Mouse (Mus musculus) left cerebral cortex, adult 18-20 months (tissue): ENCODE results near the gene Htra2. TPM values are rescaled to one million over a fixed set of nuclear protein-coding genes. Genes with fewer than 3 reads are reported as not detected.

Source experiments
- DNase-seq, 2 experiments: peaks; one replicate each; pipeline ENCODE4 v3.0.0; 2021 to 2022; ENCODE audit warnings: low spot score in 2 of 2, mixed read lengths in 1 of 2
- total RNA-seq, 2 experiments: library from RNA; stranded (reverse); gene quantifications; 2 replicates each; pipeline ENCODE4 v1.2.3; 2021

Gene Htra2
- total RNA-seq, 2 experiments from 2014 or later = 37.7 to 46.2 TPM

DNA sequence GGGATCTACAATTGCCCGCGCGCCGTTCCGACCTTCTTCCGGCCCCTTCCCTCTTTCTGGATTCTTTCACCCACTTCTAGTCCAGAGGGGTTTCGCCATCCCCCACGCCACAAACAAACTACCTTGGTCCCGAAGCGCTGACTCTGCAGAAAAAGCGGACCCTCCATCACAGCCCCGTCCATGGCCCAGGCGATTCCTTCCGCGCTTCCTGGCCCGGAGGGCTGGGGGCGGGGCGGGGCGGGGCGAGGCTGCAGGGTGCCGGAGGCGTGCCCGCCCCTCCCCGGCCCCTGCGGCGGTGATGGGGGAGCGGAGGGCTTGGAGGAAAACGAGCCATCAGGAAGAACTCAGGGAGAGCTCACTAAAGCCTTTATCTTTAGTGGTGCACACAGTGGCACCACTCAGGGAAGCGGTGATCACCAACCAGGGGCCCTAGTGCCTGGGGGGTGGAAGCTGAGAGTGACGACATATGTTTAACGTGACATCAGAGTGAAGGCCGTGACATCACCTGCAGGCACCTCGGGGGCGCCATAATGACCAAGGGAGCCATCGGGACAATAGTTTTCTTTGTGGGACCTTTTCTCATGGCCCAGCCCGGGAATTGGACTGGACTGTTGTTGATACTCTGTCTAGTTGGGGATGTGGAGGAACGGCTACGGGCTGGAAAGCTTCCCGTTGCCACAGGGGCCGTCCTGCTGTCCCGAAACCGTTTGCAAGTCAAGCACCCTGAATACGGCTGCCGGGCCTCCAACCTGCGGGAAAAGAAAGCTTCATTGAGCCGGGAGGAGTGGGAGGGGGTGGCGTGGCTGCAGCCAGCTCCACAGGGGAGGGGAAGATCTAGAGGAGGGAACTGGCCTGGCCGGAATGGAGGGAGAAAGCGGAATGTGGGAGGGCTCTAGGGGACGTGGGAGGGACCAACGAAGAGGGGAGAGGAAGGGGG, 21.6 kb downstream of the Htra2 start, which contains the start of the genes Dok1 and Loxl3:
Gene Dok1 (minus strand): TSS at position 223 of the 937 bp plus-strand sequence.
Gene Loxl3 (plus strand): TSS at position 925 of the 937 bp plus-strand sequence.
- no peak for DNase-seq

DNA sequence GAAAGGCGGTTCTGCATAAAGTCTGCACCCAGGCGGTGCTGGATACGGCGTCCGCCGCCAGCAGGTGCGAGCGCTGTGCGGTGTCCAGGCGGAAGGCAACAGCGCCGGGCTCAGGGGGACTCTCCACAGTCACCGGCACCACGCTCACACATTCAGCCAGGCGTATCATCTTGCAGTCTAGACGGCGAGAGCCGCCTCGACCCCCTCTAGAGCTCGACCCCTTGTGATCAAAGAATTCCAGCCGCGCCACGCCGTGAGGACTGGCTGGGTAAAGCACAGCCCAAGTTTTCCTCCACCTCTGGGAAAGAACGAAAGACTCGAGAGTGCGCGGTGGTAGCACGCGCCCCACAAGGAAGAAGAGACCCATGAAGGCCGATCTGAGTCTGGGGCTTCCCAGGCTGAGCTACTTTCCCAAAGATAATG, 22.3 kb downstream of the Htra2 start:
- DNase-seq = peak in 1 of 2 experiments; percentile 18

DNA sequence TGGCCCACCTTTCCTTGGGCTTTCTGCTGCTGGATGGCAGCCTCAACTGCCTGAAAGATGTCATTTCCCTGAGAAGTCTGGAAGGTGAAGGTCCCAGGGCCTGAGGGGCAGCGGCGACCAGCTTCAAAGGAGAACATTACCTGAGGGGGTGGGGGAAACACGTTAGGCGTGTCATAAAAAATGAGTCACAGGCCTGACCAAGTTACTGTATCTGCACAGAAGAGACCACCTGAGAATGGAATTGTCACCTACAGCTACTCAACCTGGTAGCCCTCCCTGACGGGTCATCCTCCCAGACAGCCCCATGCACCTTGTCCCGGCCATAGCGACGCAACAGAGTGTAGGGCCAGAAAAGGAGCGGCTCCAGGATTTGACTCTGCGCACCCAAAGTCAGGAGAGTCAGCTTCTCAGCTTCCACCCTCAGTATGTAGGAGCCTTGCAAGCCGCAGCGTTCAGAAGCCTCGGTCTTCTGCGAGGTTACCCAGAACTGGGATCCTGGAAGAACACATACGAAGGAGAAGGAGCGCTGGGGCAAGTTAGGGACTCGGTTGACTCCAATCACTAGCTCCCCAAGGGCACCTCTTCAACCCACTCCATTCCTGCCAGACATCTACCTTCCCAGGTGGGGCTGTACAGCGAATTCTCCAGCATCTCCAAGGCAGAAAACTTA, 23.0 kb downstream of the Htra2 start:
- DNase-seq = no peak

DNA sequence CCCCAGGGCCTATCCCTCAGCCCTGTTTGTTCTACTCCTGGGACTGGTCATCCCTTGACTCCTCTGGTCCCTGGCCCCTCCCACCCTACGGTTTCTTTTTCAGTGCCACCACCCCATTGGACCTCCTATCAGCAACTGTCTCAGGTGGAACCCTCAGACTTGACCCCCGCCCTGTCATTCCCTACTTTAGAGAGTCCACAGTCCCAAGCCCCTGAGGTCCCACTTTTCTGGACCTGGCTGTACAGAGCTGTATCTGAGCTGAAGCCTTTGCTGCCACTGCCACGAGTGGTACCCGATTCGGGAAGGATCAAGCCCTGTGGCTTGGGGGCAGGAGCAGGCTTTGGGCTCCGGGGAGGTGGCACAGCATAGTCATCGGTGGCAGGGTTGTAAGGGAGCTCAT, 24.0 kb downstream of the Htra2 start:
- DNase-seq = no peak

DNA sequence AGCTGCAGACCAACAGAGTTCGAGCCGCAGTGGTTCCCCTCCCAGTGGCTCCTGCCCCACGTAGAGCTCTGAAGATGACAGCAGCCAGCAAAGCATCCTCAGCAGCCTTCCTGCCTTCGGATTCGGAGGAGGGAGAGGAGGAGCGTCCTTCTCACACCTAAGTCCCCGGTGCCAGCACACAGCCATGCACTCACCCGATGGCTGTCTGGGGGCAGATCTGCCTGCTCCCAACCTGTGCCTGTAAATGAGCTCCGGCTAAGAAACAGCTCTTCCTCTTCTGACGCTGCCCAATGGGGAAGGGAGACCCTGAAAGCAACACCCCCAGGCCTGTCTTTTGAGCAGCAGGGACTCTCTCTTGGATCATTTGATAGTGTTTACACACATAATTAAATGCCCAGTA, 25.3 kb downstream of the Htra2 start:
- DNase-seq = no peak

DNA sequence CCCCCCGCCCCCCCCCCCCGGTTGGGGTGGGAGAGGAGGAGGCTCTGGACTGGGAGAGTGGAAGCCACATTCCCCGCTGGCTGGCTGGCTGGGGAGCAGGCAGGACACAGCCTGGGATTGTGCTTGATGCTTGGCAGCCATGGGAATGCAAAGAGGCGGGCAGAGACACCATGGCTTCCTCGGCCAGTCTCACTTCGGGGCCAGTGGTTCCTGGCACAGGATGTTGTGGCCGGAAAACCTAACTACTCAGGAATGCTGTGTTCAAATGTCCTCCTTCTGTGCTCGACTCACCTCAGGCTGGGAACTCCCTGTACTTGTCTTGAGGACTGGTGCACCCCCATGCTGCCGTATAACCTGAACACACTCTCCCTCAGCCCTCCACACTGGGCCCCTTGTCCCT, 27.4 kb downstream of the Htra2 start:
- no peak for DNase-seq

DNA sequence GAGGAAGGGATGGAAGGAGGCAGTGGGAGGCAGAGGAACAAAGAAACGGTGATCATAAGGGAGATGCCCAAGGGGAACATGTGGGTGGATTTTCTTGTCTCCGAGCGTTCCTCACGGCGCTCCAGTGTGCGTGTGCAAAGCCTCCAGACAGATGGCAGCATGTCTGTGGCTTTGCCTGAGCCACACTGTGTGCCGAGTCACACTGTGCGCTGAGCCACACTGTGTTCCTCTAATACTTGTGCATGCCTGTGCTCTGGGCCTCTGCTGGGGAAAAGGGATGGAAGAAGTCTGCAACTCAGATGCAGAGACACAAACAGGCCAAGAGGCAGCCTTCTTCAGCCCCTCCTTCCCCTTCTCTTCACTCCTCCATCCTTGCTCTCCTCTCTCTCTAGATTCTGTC, 27.8 kb downstream of the Htra2 start:
- no peak for DNase-seq

DNA sequence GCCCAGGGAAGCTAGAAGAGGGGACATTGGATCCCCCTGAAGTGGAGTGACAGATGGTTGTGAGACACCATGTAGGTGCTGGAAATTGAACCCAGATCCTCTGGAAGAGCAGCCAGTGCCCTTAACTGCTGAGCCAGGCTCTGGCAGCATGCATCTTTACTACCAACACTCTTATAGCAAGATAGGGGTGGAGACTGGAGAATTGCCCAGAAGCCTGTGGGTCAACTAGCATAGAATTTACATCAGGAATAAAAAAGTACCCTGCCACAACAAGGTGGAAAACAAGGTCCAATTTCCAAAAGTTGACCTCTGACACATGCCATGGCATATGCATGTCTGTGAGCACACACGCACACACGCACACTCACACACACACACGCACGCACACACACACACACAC, 29.9 kb downstream of the Htra2 start:
- no peak for DNase-seq

DNA sequence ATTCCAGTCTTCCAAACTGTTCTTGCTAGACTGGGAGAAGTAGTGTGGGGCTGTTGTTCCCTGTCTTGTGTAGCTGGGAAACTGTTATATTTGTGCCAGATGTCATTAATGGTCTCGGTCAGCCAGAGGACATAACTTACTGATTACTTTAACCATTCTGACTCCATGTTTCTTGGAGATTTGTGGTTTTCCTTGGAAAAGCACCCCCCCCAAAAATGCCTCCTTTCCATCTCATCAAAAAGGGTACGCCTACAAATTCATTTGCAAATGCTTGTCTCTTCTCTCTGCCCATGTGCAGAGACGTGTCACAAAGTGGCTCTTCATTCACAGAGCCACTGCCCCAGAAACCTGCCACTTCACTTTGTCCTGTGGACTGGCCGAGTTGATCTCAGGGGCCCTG, 30.7 kb downstream of the Htra2 start:
- no peak for DNase-seq

DNA sequence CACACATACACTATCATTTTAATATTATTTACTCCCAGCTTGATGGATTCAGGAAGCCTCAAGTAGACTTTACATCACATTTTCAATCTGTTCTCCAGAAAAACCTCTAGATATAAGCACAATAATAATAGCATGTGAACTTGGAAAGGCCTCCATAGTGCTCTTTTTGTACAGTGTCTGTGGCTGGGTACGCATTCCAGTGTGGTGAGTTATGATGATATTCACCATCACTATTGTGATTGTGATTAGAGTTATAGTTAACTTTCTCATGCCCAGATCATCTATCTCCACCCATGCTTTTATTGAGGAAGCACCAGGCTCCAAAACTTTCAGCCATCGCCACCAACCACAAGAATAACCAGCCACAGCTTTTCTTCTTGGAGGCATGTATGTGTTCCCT, 31.3 kb downstream of the Htra2 start:
- no peak for DNase-seq

DNA sequence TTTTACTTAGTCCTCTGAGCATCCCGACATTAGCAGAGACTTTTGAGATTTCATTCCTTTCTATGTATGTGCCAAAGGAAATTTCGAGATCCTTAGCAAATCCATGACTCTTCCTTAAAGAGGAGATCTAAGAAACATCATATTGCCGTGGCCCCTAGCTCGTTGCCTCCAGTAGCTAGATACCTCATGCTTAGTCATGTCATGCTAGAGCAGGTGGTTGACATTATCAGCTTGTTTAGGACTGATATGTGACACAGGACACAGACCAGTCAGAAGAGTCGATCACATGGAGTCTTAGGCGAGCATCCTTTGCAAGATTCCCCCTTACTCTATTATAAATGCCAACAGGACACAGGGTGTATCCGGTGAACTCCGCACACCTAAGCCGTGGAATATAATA, 32.1 kb downstream of the Htra2 start:
- no peak for DNase-seq

DNA sequence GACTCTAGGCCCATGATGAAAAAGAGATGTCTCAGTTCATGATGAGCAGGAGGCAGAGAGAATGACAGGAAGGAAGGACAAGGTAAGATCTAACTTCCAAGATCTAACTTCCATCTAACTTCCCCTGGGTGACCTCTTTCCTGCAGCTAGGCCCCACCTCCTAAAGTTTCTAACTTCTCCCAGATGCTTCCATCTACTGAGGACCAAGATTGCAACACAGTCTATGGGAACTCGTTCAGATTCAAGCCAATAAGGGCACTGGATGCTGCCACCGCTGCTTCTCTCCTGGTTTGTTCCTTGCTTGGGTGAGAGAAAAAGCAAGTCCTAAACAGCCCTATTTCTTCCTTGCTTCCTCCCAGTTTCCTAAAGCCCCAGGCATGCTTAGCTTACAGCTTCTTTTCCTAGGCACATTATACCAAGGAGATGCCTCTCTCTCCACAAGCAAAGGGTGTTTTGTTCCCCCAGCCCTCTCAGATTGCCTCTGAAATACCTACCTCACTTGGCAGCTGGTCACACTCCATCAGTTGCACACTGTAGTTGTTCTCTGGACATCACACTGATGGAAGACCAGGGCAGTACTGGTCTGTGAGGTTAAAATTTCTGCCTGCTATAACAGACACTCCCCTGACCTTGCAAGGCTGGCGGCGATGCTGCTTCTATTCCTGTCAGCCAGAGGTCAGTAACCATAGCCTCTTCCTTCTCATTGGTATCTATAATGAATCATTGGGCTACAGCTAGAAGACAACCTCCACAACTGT, 34.1 kb downstream of the Htra2 start:
- no peak for DNase-seq

DNA sequence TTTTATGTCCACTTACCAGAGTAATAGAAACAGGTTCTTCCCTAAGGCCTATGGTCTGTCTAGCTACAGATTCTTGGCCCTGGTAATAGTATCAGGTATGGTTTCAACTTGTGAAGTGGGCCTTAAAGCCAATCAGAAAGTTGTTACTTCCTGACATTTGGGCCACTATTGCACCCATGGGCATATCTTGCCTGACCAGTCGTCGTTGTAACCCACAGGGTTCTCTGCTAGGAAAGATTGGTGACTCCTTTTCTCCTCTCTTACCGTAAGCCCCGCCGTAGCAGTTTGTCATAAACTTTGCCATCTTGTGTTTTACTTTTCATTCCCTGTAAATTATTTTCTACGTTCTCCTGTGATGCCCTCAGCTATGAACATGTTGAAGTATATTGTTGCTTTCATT, 35.0 kb downstream of the Htra2 start:
- no peak for DNase-seq

DNA sequence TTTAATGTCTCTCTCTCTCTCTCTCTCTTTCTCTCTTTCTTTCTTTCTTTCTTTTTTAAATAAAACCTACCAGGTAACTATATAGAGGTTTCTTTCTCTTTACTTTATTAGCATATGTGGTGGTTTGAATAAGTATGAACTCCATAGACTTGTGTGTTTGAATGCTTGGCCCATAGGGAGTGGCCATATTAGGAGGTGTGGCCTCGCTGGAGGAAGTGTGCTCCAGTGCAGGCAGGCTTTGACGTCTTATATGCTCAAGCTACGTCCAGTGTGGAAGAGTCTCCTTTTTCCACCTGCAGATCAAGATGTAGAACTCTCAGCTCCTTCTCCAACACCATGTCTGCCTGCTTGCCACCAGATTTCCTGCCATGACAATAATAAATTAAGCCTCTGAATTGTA, 36.0 kb downstream of the Htra2 start:
- no peak for DNase-seq

DNA sequence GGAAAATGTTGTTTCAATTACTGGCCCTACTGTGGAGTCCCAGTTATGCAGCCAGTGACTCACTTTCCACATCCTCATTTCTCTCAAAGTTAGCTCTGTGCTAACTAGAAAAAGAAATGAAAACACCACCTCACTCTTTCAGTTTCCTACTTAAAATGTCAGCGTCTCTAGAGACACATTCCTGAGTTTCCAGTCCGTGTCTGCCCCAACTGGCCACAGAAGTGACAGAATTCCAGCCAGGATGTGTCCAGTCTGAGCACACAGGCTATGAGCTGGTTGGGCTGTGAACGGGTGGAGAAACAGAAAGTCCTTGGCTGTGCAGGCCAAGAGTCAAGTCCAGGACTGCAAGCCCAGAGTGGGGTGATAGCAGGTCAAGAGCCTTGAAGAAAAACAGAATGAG, 37.9 kb downstream of the Htra2 start:
- no peak for DNase-seq

DNA sequence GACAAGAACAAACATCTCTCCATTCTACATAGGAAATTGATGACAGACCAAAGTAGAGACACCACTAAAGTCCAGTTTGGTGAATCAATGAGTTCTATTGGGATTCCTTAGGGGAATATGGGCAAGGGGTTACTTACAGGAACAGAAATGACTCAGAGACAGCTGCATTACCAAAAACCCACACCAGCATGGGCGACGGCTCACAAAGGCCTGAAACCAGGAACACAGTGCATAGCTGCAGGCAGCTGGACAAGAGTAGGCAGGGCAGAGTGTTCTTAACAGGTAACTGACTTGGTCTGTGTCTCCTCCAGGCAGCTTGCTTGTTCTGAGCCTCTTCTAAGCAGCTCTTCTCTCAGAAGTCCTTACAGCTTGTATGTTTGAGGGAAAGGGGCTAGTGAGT, 39.3 kb downstream of the Htra2 start:
- no peak for DNase-seq

DNA sequence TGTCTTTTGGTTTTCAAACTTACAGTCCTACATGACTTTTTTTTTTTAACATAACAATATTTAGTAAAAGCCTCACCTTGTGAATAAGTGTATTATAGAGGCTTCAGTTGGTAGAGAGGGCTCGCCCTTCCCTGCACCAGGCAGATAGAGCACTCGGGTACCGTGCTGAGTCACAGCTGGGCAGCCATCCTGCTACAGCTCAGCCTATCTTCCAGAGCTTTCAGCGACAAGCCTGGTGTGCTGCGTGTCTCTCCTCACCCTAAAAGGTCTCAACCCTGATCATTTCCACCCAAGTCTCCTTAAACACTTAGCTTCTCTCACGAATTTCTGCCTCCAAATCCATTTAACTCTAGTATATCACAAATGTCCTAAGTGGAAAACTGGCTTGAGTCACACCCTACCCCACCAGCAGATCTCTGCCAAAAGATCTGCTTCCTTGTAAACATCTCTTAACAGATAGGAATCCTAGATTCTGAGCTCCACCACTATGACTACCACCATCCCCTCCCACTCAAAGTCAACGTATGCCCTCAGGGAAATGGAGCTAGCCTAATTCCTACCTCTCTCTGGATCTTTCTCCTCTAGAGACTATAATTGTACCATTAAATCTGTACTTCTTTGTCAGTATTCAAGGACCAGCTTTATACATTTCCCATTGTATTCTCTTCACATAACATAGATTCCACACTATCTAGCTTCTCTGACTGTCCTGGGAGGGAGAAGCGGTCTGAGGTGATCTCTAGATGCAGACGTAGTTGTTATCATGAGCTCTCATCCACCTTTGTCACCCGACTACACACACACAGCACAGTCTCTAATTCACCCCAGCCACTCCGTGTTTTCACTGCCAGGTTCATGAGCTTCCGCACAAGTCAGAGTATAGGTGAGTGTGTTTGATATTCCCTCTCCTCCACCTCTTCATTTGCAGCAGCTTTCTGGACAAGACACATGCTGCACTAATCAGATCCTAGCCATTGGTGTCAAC, 40.3 kb downstream of the Htra2 start:
- DNase-seq = no peak

DNA sequence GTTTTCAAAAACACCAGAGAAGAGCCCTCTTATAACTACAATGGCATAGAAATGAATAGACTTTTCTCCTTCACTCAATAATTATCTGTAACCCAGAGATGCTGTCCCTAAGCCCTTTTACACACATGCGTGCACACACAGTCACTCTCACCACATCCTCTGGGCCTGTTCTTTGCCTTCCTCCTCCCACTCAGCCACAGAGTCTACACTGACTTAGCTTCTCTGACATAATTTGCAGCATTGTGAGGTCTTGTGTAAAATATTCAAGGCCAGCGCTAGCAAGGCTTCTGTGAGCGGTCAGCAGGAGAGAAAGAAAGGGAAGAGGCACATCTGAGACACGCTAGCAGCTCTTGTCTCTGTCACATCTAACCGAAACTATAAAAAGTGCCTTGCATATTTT, 41.6 kb downstream of the Htra2 start:
- no peak for DNase-seq

DNA sequence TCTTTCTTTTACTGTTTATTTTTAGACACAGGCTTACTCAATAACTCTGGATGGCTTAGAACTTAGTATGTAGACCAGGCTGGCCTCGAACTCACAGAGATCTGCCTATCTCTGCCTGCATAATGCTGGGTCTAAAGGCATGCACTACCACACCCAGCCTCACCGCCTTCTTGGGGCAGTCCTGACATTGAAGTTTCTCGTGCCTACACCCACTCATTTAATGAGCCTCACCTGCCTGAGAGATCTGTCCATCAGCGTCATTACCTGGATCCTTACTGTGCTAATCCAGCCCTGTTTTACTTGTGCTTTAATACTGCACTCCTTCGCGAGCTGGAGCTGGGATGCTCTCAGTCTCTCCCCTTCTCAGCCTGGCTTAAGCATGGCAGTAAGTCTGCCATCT, 43.3 kb downstream of the Htra2 start:
- no peak for DNase-seq

DNA sequence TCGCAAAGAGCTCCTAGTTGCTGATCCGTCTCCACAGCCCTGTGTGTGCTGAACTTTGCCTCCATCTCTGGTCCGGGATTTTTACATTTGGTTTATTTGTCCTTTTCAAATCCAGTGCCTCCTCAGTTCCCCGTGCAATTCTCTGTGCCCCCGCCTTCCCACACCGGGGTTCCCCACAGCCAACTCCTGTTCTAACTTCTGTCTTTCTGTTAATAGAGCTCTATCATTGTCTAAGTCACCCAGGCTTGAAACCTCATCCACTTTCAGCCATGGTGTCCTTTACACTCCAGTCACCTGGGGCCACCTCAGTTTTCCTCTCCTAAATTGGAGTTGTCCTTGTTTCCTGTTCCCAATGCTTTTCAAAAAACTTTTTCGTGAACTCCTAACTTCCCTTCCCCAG, 43.8 kb downstream of the Htra2 start:
- DNase-seq = no peak

DNA sequence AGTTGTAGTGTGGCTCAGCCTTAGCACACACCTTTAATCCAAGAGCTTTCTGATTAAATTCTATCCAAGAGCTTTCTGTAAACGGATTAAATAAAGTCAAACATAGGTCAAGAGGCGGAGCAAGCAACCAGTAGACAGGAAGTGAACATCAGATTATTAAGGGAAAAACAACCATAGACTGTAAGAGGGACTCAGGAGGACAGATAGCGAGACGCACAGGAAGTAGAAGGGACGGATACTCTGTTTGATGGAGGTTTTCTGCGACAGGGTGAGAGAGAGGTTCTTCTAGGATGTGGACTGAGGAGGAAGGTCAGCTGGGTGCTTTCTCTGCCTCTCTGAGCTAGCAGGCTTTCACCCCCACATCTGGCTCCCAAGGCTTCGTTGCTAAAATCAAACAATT, 45.1 kb downstream of the Htra2 start:
- DNase-seq = no peak
